Mouse (Mus musculus) forebrain, embryonic 15.5 days (tissue): ENCODE results near the gene Setd2. TPM values are rescaled to one million over a fixed set of nuclear protein-coding genes. Genes with fewer than 3 reads are reported as not detected.
A peak's percentile ranks its signal among the peaks of the same experiment; 100 is the strongest.

Experiments used
- ATAC-seq: fragments of 200-750 bp; cut with Nextera tagmentation; replicated peaks from 2 replicates; pipeline ENCODE4 v1.8.0; 2017; ENCODE audit warnings: mild to moderate bottlenecking, moderate TSS enrichment, moderate library complexity
- H3K27ac ChIP-seq: fragments of 300-500 bp; sonication (generic); replicated peaks from 2 replicates; pipeline ENCODE4 v1.5.1; 2015; ENCODE audit warnings: mild to moderate bottlenecking, inconsistent platforms
- H3K27me3 ChIP-seq: fragments of 300-500 bp; sonication (generic); 2 replicates; pipeline ENCODE4 v1.6.1; 2015; ENCODE audit warnings: inconsistent platforms
- H3K36me3 ChIP-seq: fragments of 300-500 bp; sonication (generic); 2 replicates; pipeline ENCODE4 v1.6.1; 2015; ENCODE audit warnings: mild to moderate bottlenecking, inconsistent platforms
- H3K4me1 ChIP-seq: fragments of 300-500 bp; sonication (generic); 2 replicates; pipeline ENCODE4 v1.6.1; 2015; ENCODE audit warnings: inconsistent platforms
- H3K4me2 ChIP-seq: fragments of 300-500 bp; sonication (generic); replicated peaks from 2 replicates; pipeline ENCODE4 v1.6.1; 2015; ENCODE audit warnings: mild to moderate bottlenecking, inconsistent platforms
- H3K4me3 ChIP-seq: fragments of 300-500 bp; sonication (generic); 2 replicates; pipeline ENCODE4 v1.5.1; 2015; ENCODE audit warnings: mild to moderate bottlenecking, inconsistent platforms
- H3K9ac ChIP-seq: fragments of 300-500 bp; sonication (generic); replicated peaks from 2 replicates; pipeline ENCODE4 v1.6.1; 2015; ENCODE audit warnings: mild to moderate bottlenecking, inconsistent platforms
- H3K9me3 ChIP-seq: fragments of 300-500 bp; sonication (generic); 2 replicates; pipeline ENCODE4 v1.6.1; 2016; ENCODE audit warnings: inconsistent platforms
- WGBS: fragments of 180-500 bp; shearing (Covaris S2); methylation state at CpG from one replicate; pipeline ENCODE4 v1.1.7; 2015; ENCODE audit warnings: mixed read lengths; 5-methylcytosine and 5-hydroxymethylcytosine counted together
- polyA plus RNA-seq: library from polyadenylated mRNA; unstranded; fragments of >200 nt; fragmentation: Nextera tagmentation; extraction: Ambion mirVana; gene quantifications from 2 replicates; pipeline ENCODE4 v1.2.1, GENCODE M21; 2015

Setd2 gene
- polyA plus RNA-seq, 1 experiment from 2014 or later = 36.2 TPM

- ATAC-seq = no peak
- Histone ChIP-seq H3K4me1 (0 out of 2 replicates have a peak, but pooled peaks cover 7% of the 10 kb centered on the region), H3K9me3 (no peaks in the 10 kb centered on the region), H3K4me3 (no peak overlapping the region), H3K27ac (no peak overlapping the region), H3K9ac (no peak overlapping the region), H3K36me3 (no peaks in the 10 kb centered on the region; the same call in 1 of the 2 replicates), H3K4me2 (no peak overlapping the region), H3K27me3 (no peaks in the 10 kb centered on the region)
- WGBS = 86% methylated on average over 4 of the region's 4 CpGs
These were observed 9.6 kb downstream of the Setd2 start for GRCm38 (mm10) chr9:110541988-110542387.

GRCm38 (mm10) chr9:110548261-110548660, 15.9 kb downstream of the Setd2 start:
- Histone ChIP-seq H3K9ac (no peak overlapping the region), H3K9me3 (no peaks in the 10 kb centered on the region), H3K36me3 (peaks cover 58% of the 10 kb centered on the region), H3K4me1 (0 out of 2 replicates have a peak, but pooled peaks cover 4% of the 10 kb centered on the region), H3K4me2 (no peak overlapping the region), H3K27ac (no peak overlapping the region), H3K27me3 (no peaks in the 10 kb centered on the region), H3K4me3 (no peak overlapping the region)
- no peak for ATAC-seq
- 97% methylated on average over 19 of the region's 19 CpGs for WGBS

GRCm38 (mm10) chr9:110568309-110568708, 35.9 kb downstream of the Setd2 start:
- no peak for ATAC-seq
- Histone ChIP-seq H3K36me3 (peaks cover 65% of the 10 kb centered on the region), H3K27me3 (no peaks in the 10 kb centered on the region), H3K4me3 (no peak overlapping the region), H3K4me1 (no peaks in the 10 kb centered on the region), H3K9me3 (no peaks in the 10 kb centered on the region), H3K9ac (no peak overlapping the region), H3K4me2 (no peak overlapping the region), H3K27ac (no peak overlapping the region)

GRCm38 (mm10) chr9:110582161-110582560, 49.8 kb downstream of the Setd2 start:
- Histone ChIP-seq H3K4me3 (no peak overlapping the region), H3K4me2 (no peak overlapping the region), H3K27me3 (no peaks in the 10 kb centered on the region), H3K27ac (no peak overlapping the region), H3K4me1 (no peaks in the 10 kb centered on the region), H3K9ac (no peak overlapping the region), H3K36me3 (peaks cover 3% of the 10 kb centered on the region; the same call in 1 of the 2 replicates), H3K9me3 (no peaks in the 10 kb centered on the region)
- ATAC-seq = no peak
- 85% methylated on average over 2 of the region's 2 CpGs for WGBS

GRCm38 (mm10) chr9:110583521-110583920, 51.1 kb downstream of the Setd2 start:
- Histone ChIP-seq H3K9ac (no peak overlapping the region), H3K4me1 (no peaks in the 10 kb centered on the region), H3K27ac (no peak overlapping the region), H3K4me3 (no peak overlapping the region), H3K9me3 (no peaks in the 10 kb centered on the region), H3K4me2 (no peak overlapping the region), H3K36me3 (no peaks in the 10 kb centered on the region), H3K27me3 (no peaks in the 10 kb centered on the region)
- ATAC-seq = no peak
- WGBS = 89% methylated on average over 1 of the region's 1 CpGs

GRCm38 (mm10) chr9:110611471-110611870, 79.1 kb downstream of the Setd2 start:
- H3K4me2 ChIP-seq = no peak overlapping the region
- ATAC-seq = no peak
- H3K9ac ChIP-seq = no peak overlapping the region
- 82% methylated on average over 3 of the region's 3 CpGs for WGBS
- H3K36me3 ChIP-seq = peaks cover 37% of the 10 kb centered on the region
- H3K9me3 ChIP-seq = no peaks in the 10 kb centered on the region
- no peak overlapping the region for H3K27ac ChIP-seq
- H3K4me1 ChIP-seq = no peaks in the 10 kb centered on the region
- H3K4me3 ChIP-seq = no peak overlapping the region
- H3K27me3 ChIP-seq = no peaks in the 10 kb centered on the region

GRCm38 (mm10) chr9:110617081-110617480, 84.7 kb downstream of the Setd2 start:
- 74% methylated on average over 3 of the region's 3 CpGs for WGBS
- no peak overlapping the region for H3K4me2 ChIP-seq
- no peaks in the 10 kb centered on the region for H3K9me3 ChIP-seq
- no peak overlapping the region for H3K9ac ChIP-seq
- no peak overlapping the region for H3K4me3 ChIP-seq
- no peak overlapping the region for H3K27ac ChIP-seq
- peaks cover 64% of the 10 kb centered on the region for H3K36me3 ChIP-seq
- H3K27me3 ChIP-seq = no peaks in the 10 kb centered on the region
- ATAC-seq = no peak
- H3K4me1 ChIP-seq = no peaks in the 10 kb centered on the region

- no peak for ATAC-seq
- Histone ChIP-seq H3K4me2 (no peak overlapping the region), H3K27ac (no peak overlapping the region), H3K27me3 (no peaks in the 10 kb centered on the region), H3K36me3 (peaks cover 49% of the 10 kb centered on the region), H3K4me1 (peaks cover 15% of the 10 kb centered on the region), H3K4me3 (no peak overlapping the region), H3K9ac (no peak overlapping the region), H3K9me3 (no peaks in the 10 kb centered on the region)
- WGBS = 88% methylated on average over 7 of the region's 7 CpGs
These were observed 87.8 kb downstream of the Setd2 start for GRCm38 (mm10) chr9:110620180-110620579.

GRCm38 (mm10) chr9:110620685-110621084, 88.3 kb downstream of the Setd2 start:
- H3K27ac ChIP-seq = no peak overlapping the region
- no peak overlapping the region for H3K9ac ChIP-seq
- no peaks in the 10 kb centered on the region for H3K27me3 ChIP-seq
- H3K36me3 ChIP-seq = peaks cover 44% of the 10 kb centered on the region
- H3K9me3 ChIP-seq = no peaks in the 10 kb centered on the region
- no peak for ATAC-seq
- no peak overlapping the region for H3K4me2 ChIP-seq
- WGBS = 93% methylated on average over 7 of the region's 7 CpGs
- H3K4me1 ChIP-seq = peaks cover 20% of the 10 kb centered on the region
- H3K4me3 ChIP-seq = no peak overlapping the region

- Histone ChIP-seq H3K9me3 (no peaks in the 10 kb centered on the region), H3K27me3 (no peaks in the 10 kb centered on the region), H3K9ac (no peak overlapping the region), H3K4me2 (no peak overlapping the region), H3K36me3 (peaks cover 32% of the 10 kb centered on the region), H3K4me1 (peaks cover 20% of the 10 kb centered on the region), H3K27ac (no peak overlapping the region), H3K4me3 (no peak overlapping the region)
- 83% methylated on average over 12 of the region's 12 CpGs for WGBS
- no peak for ATAC-seq
These were observed 90.3 kb downstream of the Setd2 start for GRCm38 (mm10) chr9:110622621-110623219.

GRCm38 (mm10) chr9:110623416-110624195, 91.2 kb downstream of the Setd2 start:
- Histone ChIP-seq H3K9me3 (no peaks in the 10 kb centered on the region), H3K4me2 (peak overlapping the region; percentile 94), H3K4me3 (peak overlapping the region; percentile 53), H3K9ac (peak overlapping the region; percentile 68), H3K27ac (peak overlapping the region; percentile 79; the same call in 1 of the 2 replicates), H3K4me1 (peaks cover 20% of the 10 kb centered on the region), H3K36me3 (peaks cover 23% of the 10 kb centered on the region), H3K27me3 (no peaks in the 10 kb centered on the region)
- WGBS = 49% methylated on average over 8 of the region's 8 CpGs
- ATAC-seq = no peak

- H3K9ac ChIP-seq = peak within 1 kb of the TSS; percentile 68
- H3K36me3 ChIP-seq = peaks cover 13% of the 10 kb centered on the region; the same call in 1 of the 2 replicates
- H3K27ac ChIP-seq = peak within 1 kb of the TSS; percentile 79
- peak within 1 kb of the TSS; percentile 53 for H3K4me3 ChIP-seq
- peak; percentile 97 for ATAC-seq
- no peaks in the 10 kb centered on the region for H3K27me3 ChIP-seq
- no peaks in the 10 kb centered on the region for H3K9me3 ChIP-seq
- peaks cover 20% of the 10 kb centered on the region for H3K4me1 ChIP-seq
- under 1% methylated on average over 41 of the region's 41 CpGs for WGBS
- H3K4me2 ChIP-seq = peak within 1 kb of the TSS; percentile 94
These were observed 92.2 kb downstream of the Setd2 start, which contains the start of gene Nradd for GRCm38 (mm10) chr9:110624361-110625166. Nradd (minus strand) TSS chr9:110624452.
